Mouse (Mus musculus): Measurements from ENCODE around the gene 4930486L24Rik. TPM values are rescaled to one million over a fixed set of nuclear protein-coding genes. Genes with fewer than 3 reads are reported as not detected.

4930486L24Rik gene
- polyA plus RNA-seq, 1 experiment from 2014 or later, result 0.18 TPM

Other genes with a start within 250 kb of the 4930486L24Rik start
- gene BC051665, start 78.1 kb downstream of the 4930486L24Rik start, polyA plus RNA-seq (2015; fragmentation: Nextera tagmentation; extraction: Ambion mirVana), result not detected in 2 replicates
- not detected in 2 replicates for gene Ctsll3, start 61.6 kb downstream of the 4930486L24Rik start, polyA plus RNA-seq (2015; fragmentation: Nextera tagmentation; extraction: Ambion mirVana)
- gene Gm49392, start 32.4 kb upstream of the 4930486L24Rik start, polyA plus RNA-seq (2015; fragmentation: Nextera tagmentation; extraction: Ambion mirVana), result 0.15 TPM in 1 of 2 replicates, not detected in the other
- gene Ctla2b, start 33.0 kb upstream of the 4930486L24Rik start, polyA plus RNA-seq (2015; fragmentation: Nextera tagmentation; extraction: Ambion mirVana), result 2.4 and 2.7 TPM in 2 replicates
- gene Tpbpb, start 40.4 kb upstream of the 4930486L24Rik start, polyA plus RNA-seq (2015; fragmentation: Nextera tagmentation; extraction: Ambion mirVana), result not detected in 2 replicates
- gene Gm49393, start 71.1 kb upstream of the 4930486L24Rik start, polyA plus RNA-seq (2015; fragmentation: Nextera tagmentation; extraction: Ambion mirVana), result not detected in 2 replicates
- gene Gm49391, start 72.1 kb upstream of the 4930486L24Rik start, polyA plus RNA-seq (2015; fragmentation: Nextera tagmentation; extraction: Ambion mirVana), result 0.12 and 0.65 TPM in 2 replicates
- gene Ctla2a, start 72.2 kb upstream of the 4930486L24Rik start, polyA plus RNA-seq (2015; fragmentation: Nextera tagmentation; extraction: Ambion mirVana), result 22.9 and 23.3 TPM in 2 replicates
- gene Tpbpa, start 77.5 kb upstream of the 4930486L24Rik start, polyA plus RNA-seq (2015; fragmentation: Nextera tagmentation; extraction: Ambion mirVana), result not detected in 2 replicates
- not detected in 2 replicates for gene Ctsj, start 141.5 kb upstream of the 4930486L24Rik start, polyA plus RNA-seq (2015; fragmentation: Nextera tagmentation; extraction: Ambion mirVana)
- gene Ctsq, start 176.2 kb upstream of the 4930486L24Rik start, polyA plus RNA-seq (2015; fragmentation: Nextera tagmentation; extraction: Ambion mirVana), result not detected in 2 replicates